Mouse (Mus musculus): ENCODE measurements around the gene Atg4b.

- TF ChIP-seq EP300 (optimal IDR thresholded peaks at IDR 0.05) (no peak), CTCF (IDR thresholded peaks at IDR 0.05; ENCODE audit: low read depth) (no peak)
These were observed 4.3 kb downstream of the Atg4b start for GRCm38 (mm10) chr1:93755618-93756017.

Data from stomach, postnatal 0 days (tissue).